Mouse (Mus musculus): ENCODE measurements around the gene Tmem17. TPM values are rescaled to one million over a fixed set of nuclear protein-coding genes. Genes with fewer than 3 reads are reported as not detected.

Tmem17 gene
- total RNA-seq (2023), result 1.5 to 2.5 TPM (median 1.5 TPM) in 4 replicates

DNA sequence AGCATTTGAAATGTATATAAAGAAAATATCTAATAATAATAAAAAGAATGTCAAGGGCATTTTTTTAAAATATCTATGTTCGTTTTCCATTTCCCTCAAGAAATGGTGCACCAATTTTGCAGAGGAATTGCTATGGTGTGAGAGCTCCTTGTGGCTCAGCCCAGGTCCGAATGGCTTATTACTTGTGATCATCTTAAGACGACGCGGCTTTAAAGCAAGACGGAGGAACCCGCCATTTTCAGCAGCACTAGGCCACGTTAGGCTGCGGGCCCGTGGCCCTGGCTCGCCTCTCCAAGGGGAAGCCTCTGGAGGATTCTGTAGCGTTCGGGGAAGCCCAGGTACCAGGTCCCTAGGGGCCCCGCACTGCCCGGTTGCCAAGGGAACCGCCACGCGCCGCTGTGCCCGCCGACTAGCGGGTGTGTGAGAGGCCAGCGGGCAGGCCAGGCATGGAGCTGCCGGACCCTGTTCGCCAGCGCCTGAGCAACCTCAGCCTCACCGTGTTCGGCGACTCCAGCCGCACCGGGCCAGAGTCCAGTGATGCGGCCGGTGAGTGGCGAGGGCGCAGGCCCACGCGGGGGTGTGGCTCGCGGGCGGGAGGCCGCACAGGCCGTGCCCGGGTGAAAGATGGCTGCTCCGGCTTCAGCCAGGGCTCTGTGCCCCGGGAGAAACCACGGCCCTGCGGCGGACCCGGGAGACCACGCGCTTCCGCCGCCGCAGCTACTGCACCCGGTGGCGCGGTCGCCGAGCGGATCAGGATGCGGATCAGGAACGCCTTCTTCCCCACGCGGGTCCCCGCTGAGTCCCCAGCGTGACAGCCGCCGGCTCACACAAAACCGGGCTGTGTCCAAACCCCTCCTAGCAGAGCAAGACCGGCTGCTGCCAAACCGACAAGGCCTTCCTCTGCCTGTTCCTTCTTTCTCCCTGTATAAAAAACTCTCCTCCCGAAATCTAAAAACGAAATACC, at the start of gene Tmem17:
Gene Tmem17, plus strand, starts transcription at position 51 of the 964 bp plus-strand sequence.

Other genes with a start within 250 kb of the Tmem17 start
- gene Ehbp1, start 169.8 kb upstream of the Tmem17 start, total RNA-seq (2023), result 7.2 to 9.1 TPM (median 8.1 TPM) in 4 replicates

All from B cell, adult 62 days (primary cell).